Mouse (Mus musculus): ENCODE data around the gene Hsh2d.

Hsh2d gene

DNA sequence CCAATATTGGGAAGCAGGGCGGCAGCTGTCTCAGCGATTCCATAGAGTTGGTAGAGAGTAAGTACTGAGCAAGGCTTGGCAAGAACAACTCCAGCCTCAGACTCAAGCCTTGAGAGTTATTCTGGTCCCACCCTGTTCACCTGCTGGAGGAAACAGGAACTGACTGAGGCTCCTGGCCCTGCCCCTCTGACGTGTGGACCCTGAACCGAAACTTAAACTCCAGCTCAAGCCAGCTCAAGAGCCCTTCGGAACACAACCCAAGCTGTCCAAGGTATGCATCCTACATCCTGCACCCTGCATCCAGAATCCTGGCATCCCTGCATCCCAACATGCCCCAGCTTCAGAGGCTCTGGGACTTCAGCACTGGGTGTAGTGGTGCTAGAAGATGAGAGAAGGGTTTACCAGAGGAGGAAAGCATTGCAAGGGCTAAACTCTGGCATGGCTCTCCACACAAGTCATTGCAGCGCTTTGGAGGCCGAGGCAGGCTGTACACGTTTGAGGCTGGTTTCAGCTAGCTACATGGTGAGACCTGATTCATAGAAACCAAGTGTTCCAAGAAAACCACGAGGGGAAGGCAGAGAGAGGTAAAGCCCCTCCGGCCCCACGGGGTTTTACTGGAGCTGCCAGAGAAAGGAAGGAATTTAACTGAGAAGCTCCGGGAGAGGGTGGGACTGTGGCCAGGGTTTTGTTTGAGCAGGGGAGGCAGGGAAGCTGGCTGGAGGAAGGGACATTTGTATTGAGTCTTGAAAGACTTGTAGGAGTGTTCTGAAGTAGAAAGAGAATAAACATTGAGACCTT, at the start of gene Hsh2d:
Gene Hsh2d, plus strand, starts transcription at position 222 of the 798 bp plus-strand sequence.
- DNase-seq (ENCODE audit: low spot score), result no peak

- no peak for DNase-seq (ENCODE audit: low spot score)
Observed at GRCm38 (mm10) chr8:72143256-72143824, 46.1 kb upstream of the Hsh2d start.

DNA sequence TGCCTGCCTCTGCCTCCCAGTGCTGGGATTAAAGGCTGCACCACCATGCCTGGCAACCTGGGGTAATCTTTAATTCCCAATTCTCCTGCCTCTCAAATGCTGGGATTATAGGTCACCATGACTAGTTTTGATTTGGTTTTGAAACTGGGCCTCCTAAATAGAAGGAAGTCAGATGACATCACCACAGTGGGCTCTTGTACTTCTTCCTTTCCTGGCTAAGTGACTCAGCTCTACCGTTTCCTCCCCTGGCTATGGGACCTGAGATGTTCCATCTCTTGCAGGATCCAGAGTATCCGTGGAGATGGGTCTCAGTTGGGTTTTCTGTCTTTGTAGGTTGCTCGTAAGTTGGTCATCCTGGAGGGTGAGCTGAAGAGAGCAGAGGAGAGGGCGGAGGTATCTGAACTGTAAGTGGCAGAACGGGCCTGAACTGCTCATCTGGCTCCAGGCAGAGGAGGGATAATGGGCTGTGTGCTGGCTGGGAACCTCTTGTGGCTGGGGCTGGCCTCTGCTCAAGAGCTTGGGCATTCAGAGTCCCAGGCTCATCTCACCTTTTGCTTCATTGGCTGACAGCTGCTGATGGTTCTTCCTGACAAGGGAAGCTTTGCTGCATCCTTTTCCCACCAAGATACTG, 45.0 kb upstream of the Hsh2d start:
- no peak for DNase-seq (ENCODE audit: low spot score)

GRCm38 (mm10) chr8:72145511-72145910, 43.9 kb upstream of the Hsh2d start:
- DNase-seq (ENCODE audit: low spot score), result no peak

GRCm38 (mm10) chr8:72146056-72146455, 43.4 kb upstream of the Hsh2d start:
- no peak for DNase-seq (ENCODE audit: low spot score)

- DNase-seq (ENCODE audit: low spot score), result no peak
Observed at GRCm38 (mm10) chr8:72146556-72146955, 42.9 kb upstream of the Hsh2d start.

- no peak for DNase-seq (ENCODE audit: low spot score)
Observed at GRCm38 (mm10) chr8:72147266-72147665, 42.2 kb upstream of the Hsh2d start.

DNA sequence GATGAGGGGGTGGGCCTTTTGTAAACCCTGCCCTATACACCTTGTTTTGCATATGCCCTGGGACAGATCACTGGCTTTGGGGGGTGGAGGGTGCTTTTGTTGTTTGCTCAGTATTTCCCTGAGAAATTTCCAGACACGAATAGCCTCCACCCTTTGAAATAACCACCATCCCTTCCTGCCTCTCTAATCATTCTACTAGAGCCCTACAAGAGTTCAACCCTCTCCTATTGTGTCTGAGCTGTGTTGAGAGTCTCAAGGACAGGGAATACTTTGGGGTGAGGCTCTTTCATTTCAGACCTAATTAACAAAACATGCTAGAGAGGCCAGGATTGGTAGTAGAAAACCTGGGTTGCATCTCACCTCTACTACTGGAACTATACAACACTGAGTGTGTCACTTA, 40.4 kb upstream of the Hsh2d start:
- DNase-seq (ENCODE audit: low spot score), result no peak

- no peak for DNase-seq (ENCODE audit: low spot score)
Observed at GRCm38 (mm10) chr8:72151418-72152078, 37.9 kb upstream of the Hsh2d start.

GRCm38 (mm10) chr8:72153382-72153781, 36.1 kb upstream of the Hsh2d start:
- no peak for DNase-seq (ENCODE audit: low spot score)

- DNase-seq (ENCODE audit: low spot score), result no peak
Observed at GRCm38 (mm10) chr8:72158096-72158495, 31.3 kb upstream of the Hsh2d start.

DNA sequence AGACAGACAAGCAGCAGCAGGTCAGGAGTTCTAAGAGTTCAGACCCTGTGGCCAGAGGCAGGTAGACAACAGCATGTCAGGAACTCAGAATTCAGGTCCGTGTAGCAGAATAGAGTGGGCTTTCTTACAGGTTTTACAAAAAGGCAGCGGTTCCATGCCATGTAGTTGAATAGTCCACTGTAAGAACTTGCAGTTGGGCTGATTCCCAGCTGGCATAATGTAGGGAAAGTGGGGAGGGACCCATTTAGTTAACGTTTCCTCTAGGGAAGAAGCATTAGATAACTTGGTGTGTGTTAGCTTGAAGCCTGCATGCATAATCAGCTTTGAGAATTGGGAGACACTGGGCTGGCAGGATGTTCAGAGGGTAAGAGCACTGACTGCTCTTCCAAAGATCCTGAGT, 30.7 kb upstream of the Hsh2d start:
- DNase-seq (ENCODE audit: low spot score), result no peak

GRCm38 (mm10) chr8:72160007-72160406, 29.4 kb upstream of the Hsh2d start:
- DNase-seq (ENCODE audit: low spot score), result no peak

DNA sequence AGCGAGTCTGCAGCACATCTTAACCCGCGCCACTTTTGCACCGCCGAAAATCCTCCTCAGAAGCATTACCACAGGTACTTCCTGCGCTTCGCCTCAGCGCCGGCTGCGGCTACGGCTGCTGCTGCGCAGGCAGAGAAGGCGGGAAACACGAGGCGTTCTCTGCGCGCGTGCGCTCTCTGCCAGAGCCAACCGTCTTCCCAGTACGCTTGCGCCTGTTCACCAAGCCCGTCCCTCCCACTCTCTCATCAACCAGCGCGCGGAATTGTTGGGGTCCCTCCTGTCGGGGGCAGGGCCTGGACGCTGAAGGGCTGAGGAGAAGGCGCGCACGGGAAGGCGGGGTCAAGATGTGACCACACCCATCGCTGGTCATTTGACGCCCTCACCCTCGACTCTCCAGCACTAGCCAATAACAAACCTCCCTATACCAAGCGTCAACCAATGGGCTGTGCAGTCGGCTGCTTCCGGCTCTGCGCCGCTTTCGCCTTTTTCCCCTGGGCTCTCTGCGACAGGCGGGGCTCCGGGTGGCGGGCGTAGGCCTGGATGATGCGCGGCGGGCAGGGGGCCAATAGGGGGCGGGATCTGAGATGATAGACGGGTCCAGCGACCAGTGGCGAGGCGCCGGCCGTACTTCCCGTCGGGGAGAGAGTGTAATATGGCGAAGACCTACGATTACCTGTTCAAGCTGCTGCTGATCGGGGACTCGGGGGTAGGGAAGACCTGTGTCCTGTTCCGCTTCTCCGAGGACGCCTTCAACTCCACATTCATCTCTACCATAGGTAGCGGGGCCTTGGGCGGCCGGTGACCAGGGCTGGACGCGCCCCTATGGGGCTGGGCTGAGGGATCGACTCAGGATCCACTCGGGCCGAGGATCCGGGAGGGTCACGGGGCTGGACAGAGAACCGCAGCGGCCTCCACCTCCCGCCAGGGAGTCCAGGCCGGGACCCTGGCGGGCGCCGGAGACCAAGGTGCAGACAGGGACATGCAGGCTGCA, 28.4 kb upstream of the Hsh2d start, which contains the start of gene Rab8a:
Gene Rab8a, plus strand, starts transcription at position 494 of the 991 bp plus-strand sequence.
- peak; percentile 100 for DNase-seq (ENCODE audit: low spot score)

- no peak for DNase-seq (ENCODE audit: low spot score)
Observed at GRCm38 (mm10) chr8:72162821-72163220, 26.6 kb upstream of the Hsh2d start.

DNA sequence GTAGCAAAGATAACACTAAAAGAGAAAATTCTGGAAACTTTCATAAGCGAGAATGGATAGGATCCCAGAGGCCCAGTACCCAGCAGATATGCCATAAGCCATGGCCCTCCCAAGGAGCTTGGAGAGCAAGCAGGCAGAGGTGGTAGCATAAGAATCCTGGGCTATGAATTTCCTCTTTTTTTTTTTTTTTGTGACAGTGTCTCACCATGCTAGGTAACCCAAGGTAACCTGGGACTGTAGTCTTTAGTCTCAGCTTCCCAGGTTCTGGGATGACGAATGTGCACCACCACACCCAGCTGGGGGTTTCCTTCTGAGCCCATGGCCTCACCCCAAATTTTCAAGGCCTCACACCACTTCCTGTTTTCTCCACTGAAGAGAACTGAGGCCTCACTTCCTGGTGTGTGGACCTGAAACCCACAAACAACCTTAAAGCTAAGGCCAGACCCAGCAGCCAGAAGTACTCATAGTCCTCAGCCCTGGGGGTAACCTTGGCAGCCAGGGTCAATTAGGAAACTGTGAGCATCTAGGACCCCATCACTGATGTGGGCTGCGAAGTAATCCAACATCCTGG, 20.3 kb upstream of the Hsh2d start:
- DNase-seq (ENCODE audit: low spot score), result no peak

DNA sequence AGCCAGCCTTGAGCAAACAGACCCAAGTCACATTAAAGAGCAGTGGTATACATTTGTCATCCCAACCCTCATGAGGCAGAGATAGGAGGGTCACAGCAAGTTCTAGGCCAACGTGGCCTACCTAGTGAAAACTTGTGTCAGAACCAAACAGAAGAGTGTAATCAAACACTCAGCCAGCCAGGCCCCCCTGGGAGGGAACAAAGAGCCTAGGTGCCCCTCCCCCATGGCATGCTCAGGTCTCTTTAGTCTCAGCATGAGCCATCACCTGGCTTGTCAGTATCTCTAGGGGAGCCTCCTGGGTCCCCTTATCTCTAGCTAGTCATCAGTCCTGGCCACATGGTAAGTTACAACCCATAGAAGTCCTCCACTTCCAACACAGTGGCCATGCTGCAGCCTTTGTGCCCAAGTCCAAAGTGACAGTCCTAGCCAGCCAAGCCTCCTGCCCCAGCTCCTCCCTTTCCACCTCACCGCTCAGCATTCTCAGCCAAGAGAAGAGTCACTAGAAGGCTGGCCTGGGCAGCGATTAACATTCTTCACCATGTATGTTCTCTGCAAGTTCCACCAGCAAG, 19.7 kb upstream of the Hsh2d start:
- DNase-seq (ENCODE audit: low spot score), result no peak

DNA sequence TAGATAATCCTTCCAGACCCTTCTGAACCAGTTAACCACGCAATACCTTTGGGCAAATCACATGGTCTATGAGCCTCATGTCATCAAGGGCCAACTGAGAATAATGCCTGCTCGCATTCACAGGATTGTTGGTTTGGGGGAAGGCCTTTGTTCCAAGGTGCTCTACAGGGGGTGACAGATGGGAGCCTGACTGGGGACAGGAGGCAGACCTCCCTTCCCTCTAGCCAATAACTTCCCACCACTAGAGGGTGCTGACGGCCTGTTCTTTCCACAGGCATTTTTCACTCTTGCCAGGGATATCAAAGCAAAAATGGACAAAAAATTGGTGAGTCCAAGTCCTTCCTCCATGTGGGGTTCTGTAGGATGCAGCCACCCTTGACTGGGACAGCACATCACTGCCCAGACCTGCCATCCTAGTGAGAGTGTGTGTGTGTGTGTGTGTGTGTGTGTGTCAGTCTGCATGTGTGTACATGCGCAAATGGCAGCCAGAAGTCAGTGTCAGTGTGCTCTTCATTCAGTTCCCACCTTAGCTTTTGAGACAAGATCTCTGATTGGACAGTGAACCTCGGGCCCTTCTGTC, 12.0 kb upstream of the Hsh2d start:
- peak; percentile 45 for DNase-seq (ENCODE audit: low spot score)

GRCm38 (mm10) chr8:72183554-72184202, 5.8 kb upstream of the Hsh2d start:
- DNase-seq (ENCODE audit: low spot score), result no peak

Data from ovary, postnatal 10 days (tissue).